Mouse (Mus musculus) neural tube, embryonic 14.5 days (tissue): ENCODE measurements around the gene Shisa9. TPM values are rescaled to one million over a fixed set of nuclear protein-coding genes. Genes with fewer than 3 reads are reported as not detected.

Experiments used
- ATAC-seq: fragments of 200-750 bp; cut with Nextera tagmentation; 2 replicates; pipeline ENCODE4 v1.8.0; 2017; ENCODE audit warnings: low read depth, mild to moderate bottlenecking, moderate TSS enrichment, moderate library complexity
- H3K27ac ChIP-seq: fragments of 300-500 bp; sonication (generic); 2 replicates; pipeline ENCODE4 v1.5.1; 2014; ENCODE audit warnings: low read depth, mild to moderate bottlenecking, control low read depth, low read length, moderate library complexity, mixed read lengths
- H3K27me3 ChIP-seq: fragments of 300-500 bp; sonication (generic); 2 replicates; pipeline ENCODE4 v1.6.1; 2014; ENCODE audit warnings: low read length; ENCODE audit not compliant: control insufficient read depth, insufficient read depth
- H3K36me3 ChIP-seq: fragments of 300-500 bp; sonication (generic); 2 replicates; pipeline ENCODE4 v1.6.1; 2014; ENCODE audit warnings: low read length, mixed read lengths; ENCODE audit not compliant: control insufficient read depth, insufficient read depth
- H3K4me1 ChIP-seq: fragments of 300-500 bp; sonication (generic); 2 replicates; pipeline ENCODE4 v1.6.1; 2014; ENCODE audit warnings: low read length; ENCODE audit not compliant: control insufficient read depth, insufficient read depth
- H3K4me2 ChIP-seq: fragments of 300-500 bp; sonication (generic); 2 replicates; pipeline ENCODE4 v1.6.1; 2014; ENCODE audit warnings: mild to moderate bottlenecking, low read depth, low read length, control low read depth
- H3K4me3 ChIP-seq: fragments of 300-500 bp; sonication (generic); 2 replicates; pipeline ENCODE4 v1.5.1; 2014; ENCODE audit warnings: low read depth, low read length, control low read depth, mixed read lengths
- H3K9ac ChIP-seq: fragments of 300-500 bp; sonication (generic); replicated peaks from 2 replicates; pipeline ENCODE4 v1.6.1; 2014; ENCODE audit warnings: low read depth, mild to moderate bottlenecking, control low read depth, low read length, mixed read lengths
- H3K9me3 ChIP-seq: fragments of 300-500 bp; sonication (generic); 2 replicates; pipeline ENCODE4 v1.6.1; 2016; ENCODE audit warnings: low read length; ENCODE audit not compliant: control insufficient read depth
- WGBS: fragments of 180-500 bp; shearing (Covaris S2); extraction: QIAGEN DNeasy Blood & Tissue Kit; methylation state at CpG from one replicate; pipeline ENCODE4 v1.1.7; 2014; 5-methylcytosine and 5-hydroxymethylcytosine counted together
- polyA plus RNA-seq: library from polyadenylated mRNA; unstranded; fragments of >200 nt; fragmentation: Nextera tagmentation; extraction: Ambion mirVana; gene quantifications from 2 replicates; pipeline ENCODE4 v1.2.1, GENCODE M21; 2014

Gene Shisa9
- polyA plus RNA-seq, 1 experiment from 2014 or later = 13.8 TPM

DNA sequence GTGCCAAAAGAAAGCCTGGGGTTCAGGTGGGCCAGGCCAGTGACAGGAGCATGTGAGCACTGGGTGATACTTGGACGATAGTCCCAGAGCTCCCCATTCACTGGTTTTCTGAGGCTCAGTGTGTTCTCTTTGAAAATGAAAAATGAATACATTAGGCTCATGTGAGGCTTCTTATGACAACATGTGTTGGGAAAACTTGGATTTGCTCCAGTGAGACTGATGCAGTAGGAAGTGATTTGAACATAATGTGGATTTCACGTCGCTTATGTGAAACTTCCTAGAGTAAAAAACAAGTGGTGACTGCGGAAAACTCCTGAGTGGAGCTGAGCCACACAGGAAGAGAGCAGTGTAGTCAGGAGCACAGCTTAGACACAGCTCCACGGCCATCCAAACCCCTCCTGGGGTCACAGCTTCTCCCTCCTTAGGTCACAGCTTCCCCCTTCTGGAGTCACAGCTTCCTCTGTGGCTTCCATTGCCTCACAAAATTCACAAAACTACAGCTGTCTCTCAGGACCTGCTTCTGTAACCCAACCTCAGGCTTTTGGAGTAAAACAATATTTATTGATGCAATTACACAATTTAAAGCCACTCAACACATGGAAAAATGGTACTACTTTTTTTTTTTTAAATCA lies 106.8 kb downstream of the Shisa9 start:
- Histone ChIP-seq H3K4me3 (no peak overlapping the region), H3K27ac (no peak overlapping the region), H3K36me3 (no peaks in the 10 kb centered on the region), H3K9ac (no peak overlapping the region), H3K27me3 (no peaks in the 10 kb centered on the region), H3K4me1 (no peaks in the 10 kb centered on the region), H3K4me2 (no peak overlapping the region), H3K9me3 (no peaks in the 10 kb centered on the region)
- WGBS = 78% methylated on average over 5 of the region's 5 CpGs
- ATAC-seq = no peak

DNA sequence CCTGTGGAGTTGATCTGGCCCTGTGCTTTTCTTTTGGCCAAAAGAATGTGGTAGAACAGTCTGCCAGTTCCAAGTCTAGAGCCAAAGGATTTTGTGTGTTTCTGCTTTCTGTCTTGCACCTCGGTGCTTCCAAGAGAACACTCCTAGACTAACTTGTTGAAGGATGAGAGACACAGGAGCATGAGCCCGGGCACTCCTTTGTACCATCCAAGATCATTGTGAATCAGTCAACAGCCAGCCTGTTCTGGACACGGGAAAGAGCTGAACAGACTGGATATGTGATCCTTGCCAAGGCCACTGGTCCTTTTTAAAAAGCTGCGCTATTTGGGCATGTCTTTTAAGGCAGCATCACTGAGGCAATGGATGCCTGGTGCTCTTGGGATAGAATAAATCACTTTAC lies 109.3 kb downstream of the Shisa9 start:
- Histone ChIP-seq H3K27me3 (no peaks in the 10 kb centered on the region), H3K36me3 (no peaks in the 10 kb centered on the region), H3K4me3 (no peak overlapping the region), H3K9me3 (no peaks in the 10 kb centered on the region), H3K27ac (no peak overlapping the region), H3K9ac (no peak overlapping the region), H3K4me2 (no peak overlapping the region), H3K4me1 (no peaks in the 10 kb centered on the region)
- ATAC-seq = no peak
- WGBS = 83% methylated on average over 4 of the region's 4 CpGs

GRCm38 (mm10) chr16:12094784-12095315 lies 110.9 kb downstream of the Shisa9 start:
- Histone ChIP-seq H3K4me1 (no peaks in the 10 kb centered on the region), H3K4me2 (no peak overlapping the region), H3K27me3 (no peaks in the 10 kb centered on the region), H3K36me3 (no peaks in the 10 kb centered on the region), H3K9ac (no peak overlapping the region), H3K27ac (no peak overlapping the region), H3K4me3 (no peak overlapping the region), H3K9me3 (no peaks in the 10 kb centered on the region)
- ATAC-seq = no peak
- WGBS = 69% methylated on average over 7 of the region's 7 CpGs

DNA sequence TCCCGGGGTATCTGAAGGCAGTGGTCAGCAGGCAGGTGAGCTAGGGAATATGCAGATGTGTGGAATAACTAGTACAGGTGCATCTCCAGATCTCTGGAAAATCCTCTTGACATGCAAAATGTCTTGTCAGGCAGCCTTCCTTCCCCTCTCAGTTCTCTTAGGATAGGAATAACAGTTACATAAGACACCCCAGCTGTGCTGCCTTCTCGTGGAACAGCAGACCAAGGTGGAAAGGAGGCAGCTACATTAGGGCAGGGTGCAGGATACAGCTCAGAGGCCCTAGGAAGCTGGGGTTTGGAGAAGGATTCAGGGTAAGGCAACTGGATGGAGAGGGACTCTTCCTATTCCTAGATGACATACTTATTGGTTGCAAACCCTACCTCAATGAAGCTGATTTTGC lies 111.5 kb downstream of the Shisa9 start:
- ATAC-seq = no peak
- 69% methylated on average over 2 of the region's 2 CpGs for WGBS
- H3K4me3 ChIP-seq = no peak overlapping the region
- no peaks in the 10 kb centered on the region for H3K4me1 ChIP-seq
- no peaks in the 10 kb centered on the region for H3K9me3 ChIP-seq
- H3K27ac ChIP-seq = no peak overlapping the region
- no peak overlapping the region for H3K9ac ChIP-seq
- no peak overlapping the region for H3K4me2 ChIP-seq
- no peaks in the 10 kb centered on the region for H3K36me3 ChIP-seq
- no peaks in the 10 kb centered on the region for H3K27me3 ChIP-seq

DNA sequence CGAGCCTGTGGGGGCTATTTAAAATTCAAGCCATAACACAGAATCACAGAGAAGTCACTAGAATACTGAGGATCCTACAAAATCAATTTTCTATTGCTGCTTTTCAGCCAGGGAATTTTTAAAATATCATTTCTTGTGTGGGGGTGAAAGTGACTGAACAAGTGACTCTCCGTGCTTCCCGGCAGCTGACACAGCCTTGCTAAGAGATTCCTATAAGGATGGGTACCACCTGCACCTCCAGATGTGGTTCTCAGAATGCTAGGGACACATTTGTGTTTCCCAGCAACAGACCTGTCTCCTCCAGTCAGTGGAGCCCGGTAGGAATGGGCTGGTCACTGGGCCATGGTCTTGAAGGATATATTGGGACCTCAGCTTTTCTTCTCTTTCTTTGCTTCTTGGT lies 124.5 kb downstream of the Shisa9 start:
- Histone ChIP-seq H3K4me2 (no peak overlapping the region), H3K9ac (no peak overlapping the region), H3K4me3 (no peak overlapping the region), H3K36me3 (no peaks in the 10 kb centered on the region), H3K4me1 (no peaks in the 10 kb centered on the region), H3K27me3 (no peaks in the 10 kb centered on the region), H3K27ac (no peak overlapping the region), H3K9me3 (no peaks in the 10 kb centered on the region)
- WGBS = 89% methylated on average over 4 of the region's 4 CpGs
- ATAC-seq = no peak

DNA sequence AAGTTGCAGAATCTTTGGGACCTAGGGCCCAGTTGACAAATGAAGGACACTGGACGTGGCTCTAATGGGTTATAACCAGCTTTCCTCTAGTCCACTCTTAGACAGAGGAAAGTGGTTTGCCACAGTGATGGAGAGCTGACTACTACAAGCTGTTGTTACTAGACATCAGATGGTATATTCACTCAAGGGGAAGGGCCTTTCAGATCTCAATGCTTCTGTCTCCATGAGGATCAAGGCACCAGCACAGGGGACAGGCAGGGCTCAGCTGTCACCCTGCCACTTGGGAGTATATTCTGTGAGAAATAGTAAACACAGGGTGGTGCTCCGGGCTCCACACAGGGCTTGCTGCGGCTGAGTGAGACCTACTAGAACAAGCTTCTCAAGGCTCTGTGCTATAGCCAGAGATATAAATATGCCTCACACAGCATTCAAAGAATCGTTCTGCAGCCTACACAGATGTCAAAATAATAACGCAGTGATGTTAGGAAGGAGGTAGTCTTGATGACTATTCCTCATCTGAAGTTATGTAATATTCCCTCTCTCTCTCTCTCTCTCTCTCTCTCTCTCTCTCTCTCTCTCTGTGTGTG lies 127.0 kb downstream of the Shisa9 start:
- 78% methylated on average over 5 of the region's 5 CpGs for WGBS

DNA sequence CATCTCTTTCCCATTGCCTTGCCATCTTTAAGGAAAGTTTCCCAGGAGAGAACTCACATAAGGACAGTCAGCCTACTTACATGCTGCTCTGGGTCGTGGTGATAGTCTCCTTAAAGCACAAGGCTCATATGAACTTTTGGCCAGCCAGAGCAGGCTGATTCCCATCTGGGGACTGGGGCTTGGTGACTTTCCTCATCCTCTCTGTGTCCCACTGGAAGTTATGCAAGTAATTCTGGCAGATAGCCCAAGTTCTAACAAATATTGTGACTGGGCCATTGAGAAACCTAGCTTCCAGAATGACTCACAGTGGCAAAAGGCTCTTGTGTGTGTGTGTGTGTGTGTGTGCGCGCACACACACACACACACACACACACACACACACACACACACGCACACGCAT lies 130.5 kb downstream of the Shisa9 start:
- Histone ChIP-seq H3K4me1 (0 out of 2 replicates have a peak, but pooled peaks cover 2% of the 10 kb centered on the region), H3K4me3 (no peak overlapping the region), H3K9ac (no peak overlapping the region), H3K9me3 (no peaks in the 10 kb centered on the region), H3K27me3 (no peaks in the 10 kb centered on the region), H3K4me2 (no peak overlapping the region), H3K36me3 (no peaks in the 10 kb centered on the region), H3K27ac (no peak overlapping the region)
- 87% methylated on average over 5 of the region's 5 CpGs for WGBS
- ATAC-seq = no peak

More for the DNA sequence above, 127.0 kb downstream of the Shisa9 start:
- Histone ChIP-seq H3K4me3 (no peak overlapping the region), H3K27me3 (no peaks in the 10 kb centered on the region), H3K9me3 (no peaks in the 10 kb centered on the region), H3K9ac (no peak overlapping the region), H3K4me1 (0 out of 2 replicates have a peak, but pooled peaks cover 2% of the 10 kb centered on the region), H3K4me2 (no peak overlapping the region), H3K36me3 (no peaks in the 10 kb centered on the region), H3K27ac (no peak overlapping the region)
- ATAC-seq = no peak

DNA sequence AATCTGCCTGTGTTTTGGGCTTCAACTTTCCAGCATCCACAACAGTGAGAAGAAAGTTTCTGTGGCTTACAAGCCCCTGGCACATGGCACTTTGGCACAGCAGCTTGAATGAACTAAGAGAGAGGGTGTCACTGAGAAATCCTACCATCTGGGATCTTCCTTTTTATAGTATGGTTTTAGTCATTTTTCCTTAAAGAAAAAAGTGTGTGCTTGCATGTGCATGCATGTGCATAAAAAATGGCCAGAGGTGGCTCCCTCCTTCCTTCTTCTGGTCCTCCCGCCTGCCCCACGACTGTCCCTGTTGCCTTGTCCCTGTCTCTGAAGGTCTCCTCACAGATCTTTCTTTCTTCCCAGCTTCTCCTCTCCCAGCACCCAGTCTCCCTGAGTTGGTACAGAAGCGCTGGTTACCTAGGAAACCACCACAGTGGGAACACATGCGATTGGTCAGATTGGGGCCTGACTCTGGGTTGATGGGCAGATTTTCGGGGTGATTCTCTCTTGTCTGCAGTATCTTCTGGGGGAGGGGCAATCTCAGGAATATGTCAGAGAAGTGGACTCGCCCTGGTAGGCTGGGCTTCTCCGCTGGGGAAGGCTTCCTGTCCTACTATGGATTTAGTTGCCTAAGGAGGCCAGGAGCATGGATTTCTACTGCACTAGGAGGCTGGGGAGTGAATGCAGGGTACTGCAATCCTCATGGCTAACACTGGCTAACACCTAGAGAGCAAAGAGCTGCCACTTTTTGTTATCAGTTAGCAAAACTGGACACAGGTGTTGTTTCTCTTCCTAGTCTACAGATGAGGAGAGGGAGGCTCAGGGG lies 131.3 kb downstream of the Shisa9 start:
- Histone ChIP-seq H3K4me3 (no peak overlapping the region), H3K27ac (no peak overlapping the region), H3K4me2 (no peak overlapping the region), H3K4me1 (0 out of 2 replicates have a peak, but pooled peaks cover 2% of the 10 kb centered on the region), H3K36me3 (no peaks in the 10 kb centered on the region), H3K9me3 (no peaks in the 10 kb centered on the region), H3K27me3 (no peaks in the 10 kb centered on the region), H3K9ac (no peak overlapping the region)
- 51% methylated on average over 7 of the region's 7 CpGs for WGBS
- no peak; the same call in 1 of the 2 replicates for ATAC-seq

GRCm38 (mm10) chr16:12116926-12117325 lies 133.0 kb downstream of the Shisa9 start:
- Histone ChIP-seq H3K9ac (no peak overlapping the region), H3K27me3 (no peaks in the 10 kb centered on the region), H3K36me3 (no peaks in the 10 kb centered on the region), H3K4me2 (no peak overlapping the region), H3K4me1 (0 out of 2 replicates have a peak, but pooled peaks cover 2% of the 10 kb centered on the region), H3K27ac (no peak overlapping the region), H3K9me3 (no peaks in the 10 kb centered on the region), H3K4me3 (no peak overlapping the region)
- no peak for ATAC-seq
- WGBS = 100% methylated on average over 1 of the region's 1 CpGs
